Mouse (Mus musculus): ENCODE results near the gene Pum1. TPM values are rescaled to one million over a fixed set of nuclear protein-coding genes. Genes with fewer than 3 reads are reported as not detected.

Pum1 gene
- polyA plus RNA-seq, 1 experiment, result 28.2 TPM

DNA sequence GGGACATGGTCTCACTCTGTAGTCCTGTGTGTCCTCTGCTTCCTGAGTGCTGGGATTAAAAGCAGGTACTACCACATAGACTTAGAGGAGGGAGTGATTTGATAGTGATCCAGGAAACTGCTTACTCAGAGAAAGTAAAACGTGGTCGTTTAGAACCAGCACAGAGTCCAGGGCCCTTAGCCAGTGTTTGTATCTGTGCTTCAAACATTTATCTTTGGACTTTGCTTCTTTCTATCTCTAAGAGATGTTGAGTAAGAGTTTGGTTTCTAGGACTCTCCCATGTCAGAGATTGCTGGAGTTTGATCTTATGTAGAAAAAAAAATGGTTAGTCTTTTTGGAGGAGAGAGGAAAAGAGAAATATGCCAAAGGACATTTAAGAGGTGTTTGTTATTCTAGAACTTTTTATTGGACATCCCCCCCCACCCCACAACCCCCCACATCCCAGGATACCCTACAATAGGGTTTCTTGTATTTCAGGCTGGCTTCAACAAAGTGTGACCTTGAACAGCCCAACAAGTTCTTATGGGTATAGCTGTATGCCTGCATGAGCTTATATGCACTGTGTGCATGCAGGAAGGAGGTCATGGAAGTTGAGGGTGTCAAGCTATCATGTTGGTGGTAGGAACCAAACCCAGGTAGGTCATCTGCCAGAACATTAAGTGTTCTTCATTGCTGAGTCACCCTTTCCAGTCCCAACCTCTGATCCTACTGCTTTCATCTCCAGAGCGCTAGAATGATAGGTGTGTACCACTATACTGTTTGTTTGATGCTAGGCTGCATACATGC, 43.3 kb downstream of the Pum1 start:
- Histone ChIP-seq H3K4me3 (no peak overlapping the region), H3K36me3 (ENCODE audit: control insufficient read depth, insufficient read depth) (peaks cover 14% of the 10 kb centered on the region), H3K27me3 (ENCODE audit: control insufficient read depth, insufficient read depth, insufficient read length) (no peaks in the 10 kb centered on the region), H3K4me2 (ENCODE audit: low read depth) (no peak overlapping the region), H3K79me2 (ENCODE audit: control insufficient read depth, insufficient read depth) (peaks cover 100% of the 10 kb centered on the region), H3ac (ENCODE audit: control insufficient read depth, insufficient read length) (no peak overlapping the region)
- TF ChIP-seq USF1 (IDR thresholded peaks at IDR 0.05; ENCODE audit: low read depth), result no peak

DNA sequence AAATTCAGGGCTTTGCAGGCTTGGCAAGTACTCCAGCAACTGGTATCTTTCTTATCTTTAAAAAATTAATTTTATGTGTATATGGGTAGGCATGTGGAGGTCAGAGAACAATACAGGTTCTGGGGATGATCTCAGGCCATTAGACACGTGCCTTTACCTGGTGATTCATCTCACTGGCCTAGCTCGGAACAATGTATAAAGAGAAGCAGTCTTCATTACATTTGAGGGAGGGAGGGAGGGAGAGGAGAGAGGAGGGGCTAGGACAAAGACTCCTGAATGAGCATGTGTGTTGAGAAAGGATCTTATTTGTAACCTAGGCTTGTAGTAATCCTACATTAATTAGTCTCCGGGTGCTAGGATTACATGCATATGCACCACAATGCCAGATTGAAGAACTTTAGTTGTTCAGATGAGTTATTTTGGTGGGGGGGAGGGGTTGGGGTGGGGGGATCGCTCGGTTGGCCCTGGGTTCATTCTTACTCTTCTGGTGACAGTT, 48.3 kb downstream of the Pum1 start:
- Histone ChIP-seq H3K79me2 (ENCODE audit: control insufficient read depth, insufficient read depth) (peaks cover 100% of the 10 kb centered on the region), H3ac (ENCODE audit: control insufficient read depth, insufficient read length) (no peak overlapping the region), H3K4me2 (ENCODE audit: low read depth) (no peak overlapping the region), H3K4me3 (no peak overlapping the region), H3K36me3 (ENCODE audit: control insufficient read depth, insufficient read depth) (peaks cover 15% of the 10 kb centered on the region), H3K27me3 (ENCODE audit: control insufficient read depth, insufficient read depth, insufficient read length) (no peaks in the 10 kb centered on the region)
- no peak for TF ChIP-seq CEBPB (IDR thresholded peaks at IDR 0.05; ENCODE audit: insufficient read depth, poor library complexity, severe bottlenecking)
- TF ChIP-seq POLR2AphosphoS2 (IDR thresholded peaks at IDR 0.05; ENCODE audit: insufficient read length, low read depth), result no peak
- no peak for TF ChIP-seq TCF12 (IDR thresholded peaks at IDR 0.05; ENCODE audit: insufficient read depth, poor library complexity, severe bottlenecking)
- no peak for TF ChIP-seq MYOG (IDR thresholded peaks at IDR 0.05; ENCODE audit: control insufficient read depth in 1 of 3, insufficient read depth in 1 of 3, insufficient read length in 2 of 3, low read depth in 2 of 3)
- TF ChIP-seq TCF3 (IDR thresholded peaks at IDR 0.05; ENCODE audit: insufficient read length, low read depth), result no peak
- no peak for TF ChIP-seq REST (IDR thresholded peaks at IDR 0.05; ENCODE audit: insufficient read depth, insufficient read length)

DNA sequence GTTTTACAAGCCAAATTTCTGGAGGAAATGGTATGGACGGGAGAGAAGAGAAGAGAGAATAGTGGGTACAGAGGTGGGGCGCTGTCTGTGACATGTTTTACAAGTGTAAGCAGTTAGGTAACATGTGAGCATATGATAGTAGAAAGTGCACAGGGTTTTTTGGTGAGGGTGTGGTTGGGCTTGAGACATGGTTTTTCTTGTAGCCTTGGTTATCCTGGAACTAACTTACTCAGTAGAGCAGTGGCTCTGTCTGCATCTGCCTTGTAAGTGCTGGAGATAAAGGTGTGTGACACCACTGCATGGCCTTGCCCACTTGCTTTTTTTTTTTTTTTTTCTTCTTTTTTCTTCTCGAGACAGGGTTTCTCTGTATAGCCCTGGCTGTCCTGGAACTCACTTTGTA, 49.2 kb downstream of the Pum1 start:
- peaks cover 100% of the 10 kb centered on the region for H3K79me2 ChIP-seq (ENCODE audit: control insufficient read depth, insufficient read depth)
- no peak overlapping the region for H3ac ChIP-seq (ENCODE audit: control insufficient read depth, insufficient read length)
- H3K27me3 ChIP-seq (ENCODE audit: control insufficient read depth, insufficient read depth, insufficient read length), result no peaks in the 10 kb centered on the region
- H3K4me2 ChIP-seq (ENCODE audit: low read depth), result no peak overlapping the region
- H3K36me3 ChIP-seq (ENCODE audit: control insufficient read depth, insufficient read depth), result peaks cover 15% of the 10 kb centered on the region
- no peak overlapping the region for H3K4me3 ChIP-seq
- no peak for TF ChIP-seq SRF (IDR thresholded peaks at IDR 0.05; ENCODE audit: control insufficient read depth, insufficient read length, low read depth)
- no peak for TF ChIP-seq MYOG (IDR thresholded peaks at IDR 0.05; ENCODE audit: control insufficient read depth in 1 of 3, insufficient read depth in 1 of 3, insufficient read length in 2 of 3, low read depth in 2 of 3)
- TF ChIP-seq MAX (IDR thresholded peaks at IDR 0.05; ENCODE audit: low read depth), result no peak
- no peak for TF ChIP-seq TCF3 (IDR thresholded peaks at IDR 0.05; ENCODE audit: insufficient read length, low read depth)
- TF ChIP-seq USF1 (IDR thresholded peaks at IDR 0.05; ENCODE audit: low read depth), result no peak
- no peak for TF ChIP-seq POLR2A (IDR thresholded peaks at IDR 0.05; ENCODE audit: insufficient read length, low read depth)
- TF ChIP-seq POLR2AphosphoS2 (IDR thresholded peaks at IDR 0.05; ENCODE audit: insufficient read length, low read depth), result no peak
- TF ChIP-seq REST (IDR thresholded peaks at IDR 0.05; ENCODE audit: insufficient read depth, insufficient read length), result no peak
- TF ChIP-seq CEBPB (IDR thresholded peaks at IDR 0.05; ENCODE audit: insufficient read depth, poor library complexity, severe bottlenecking), result no peak
- TF ChIP-seq E2F4 (IDR thresholded peaks at IDR 0.05; ENCODE audit: insufficient read depth), result no peak
- no peak for TF ChIP-seq TCF12 (IDR thresholded peaks at IDR 0.05; ENCODE audit: insufficient read depth, poor library complexity, severe bottlenecking)
- no peak for TF ChIP-seq MYOD1 (IDR thresholded peaks at IDR 0.05; ENCODE audit: control insufficient read depth in 1 of 3, insufficient read length in 2 of 3, low read depth in 2 of 3)

DNA sequence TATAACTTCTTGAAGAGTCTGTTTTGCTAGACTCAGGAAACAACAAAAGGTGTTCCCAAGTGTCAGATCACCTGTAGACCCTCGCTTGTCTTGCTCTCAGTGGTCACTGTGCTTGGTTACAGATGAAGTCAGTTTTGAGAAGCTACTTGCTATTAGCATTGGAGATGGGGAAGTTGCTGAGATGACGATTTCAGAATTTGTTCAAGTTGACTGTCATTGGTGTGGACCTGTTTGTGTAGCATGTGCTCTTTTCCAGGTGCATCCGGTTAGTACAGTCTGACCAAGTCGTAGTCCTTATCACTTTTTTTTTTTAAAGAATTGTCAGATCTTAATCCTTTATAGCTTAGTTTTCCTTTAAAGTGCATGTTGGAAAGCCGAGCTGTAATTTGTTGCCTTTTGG, 50.3 kb downstream of the Pum1 start:
- no peak overlapping the region for H3K4me2 ChIP-seq (ENCODE audit: low read depth)
- TF ChIP-seq MYOD1 (IDR thresholded peaks at IDR 0.05; ENCODE audit: control insufficient read depth in 1 of 3, insufficient read length in 2 of 3, low read depth in 2 of 3), result no peak
- TF ChIP-seq CEBPB (IDR thresholded peaks at IDR 0.05; ENCODE audit: insufficient read depth, poor library complexity, severe bottlenecking), result no peak
- no peak for TF ChIP-seq E2F4 (IDR thresholded peaks at IDR 0.05; ENCODE audit: insufficient read depth)
- no peak for TF ChIP-seq REST (IDR thresholded peaks at IDR 0.05; ENCODE audit: insufficient read depth, insufficient read length)

DNA sequence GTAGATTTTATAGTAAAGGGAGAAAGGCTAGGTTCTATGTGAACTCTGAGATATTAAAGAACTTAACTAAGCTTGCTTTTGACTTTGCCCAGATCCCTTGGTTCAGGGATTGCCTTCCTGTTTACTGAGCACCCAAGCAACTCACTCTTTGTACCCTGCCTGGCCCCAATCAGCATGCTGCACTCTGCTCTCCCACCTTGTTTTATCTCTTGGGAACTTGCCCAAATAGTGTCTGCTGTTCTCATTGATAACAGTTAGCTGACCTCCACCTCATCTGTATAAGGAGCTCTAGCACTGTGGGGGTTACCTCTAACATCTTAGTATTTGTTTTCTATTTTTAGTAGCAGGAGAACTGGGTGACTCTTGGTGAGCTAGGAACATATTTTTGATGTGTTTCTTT, 52.0 kb downstream of the Pum1 start:
- H3K4me2 ChIP-seq (ENCODE audit: low read depth), result no peak overlapping the region
- no peak overlapping the region for H3K4me3 ChIP-seq

More for the DNA sequence above, 50.3 kb downstream of the Pum1 start:
- H3K36me3 ChIP-seq (ENCODE audit: control insufficient read depth, insufficient read depth), result peaks cover 9% of the 10 kb centered on the region
- no peak overlapping the region for H3K4me3 ChIP-seq
- no peak overlapping the region for H3ac ChIP-seq (ENCODE audit: control insufficient read depth, insufficient read length)
- H3K27me3 ChIP-seq (ENCODE audit: control insufficient read depth, insufficient read depth, insufficient read length), result no peaks in the 10 kb centered on the region
- H3K79me2 ChIP-seq (ENCODE audit: control insufficient read depth, insufficient read depth), result peaks cover 100% of the 10 kb centered on the region

More for the DNA sequence above, 52.0 kb downstream of the Pum1 start:
- H3ac ChIP-seq (ENCODE audit: control insufficient read depth, insufficient read length), result no peak overlapping the region
- no peaks in the 10 kb centered on the region for H3K27me3 ChIP-seq (ENCODE audit: control insufficient read depth, insufficient read depth, insufficient read length)
- peaks cover 100% of the 10 kb centered on the region for H3K79me2 ChIP-seq (ENCODE audit: control insufficient read depth, insufficient read depth)
- H3K36me3 ChIP-seq (ENCODE audit: control insufficient read depth, insufficient read depth), result peaks cover 10% of the 10 kb centered on the region
- no peak for TF ChIP-seq MYOD1 (IDR thresholded peaks at IDR 0.05; ENCODE audit: control insufficient read depth in 1 of 3, insufficient read length in 2 of 3, low read depth in 2 of 3)
- TF ChIP-seq MYOG (IDR thresholded peaks at IDR 0.05; ENCODE audit: control insufficient read depth in 1 of 3, insufficient read depth in 1 of 3, insufficient read length in 2 of 3, low read depth in 2 of 3), result no peak
- no peak for TF ChIP-seq E2F4 (IDR thresholded peaks at IDR 0.05; ENCODE audit: insufficient read depth)
- TF ChIP-seq POLR2A (IDR thresholded peaks at IDR 0.05; ENCODE audit: insufficient read length, low read depth), result no peak
- TF ChIP-seq TCF12 (IDR thresholded peaks at IDR 0.05; ENCODE audit: insufficient read depth, poor library complexity, severe bottlenecking), result no peak
- no peak for TF ChIP-seq USF1 (IDR thresholded peaks at IDR 0.05; ENCODE audit: low read depth)
- no peak for TF ChIP-seq REST (IDR thresholded peaks at IDR 0.05; ENCODE audit: insufficient read depth, insufficient read length)
- TF ChIP-seq CEBPB (IDR thresholded peaks at IDR 0.05; ENCODE audit: insufficient read depth, poor library complexity, severe bottlenecking), result no peak
- no peak for TF ChIP-seq POLR2AphosphoS2 (IDR thresholded peaks at IDR 0.05; ENCODE audit: insufficient read length, low read depth)
- TF ChIP-seq TCF3 (IDR thresholded peaks at IDR 0.05; ENCODE audit: insufficient read length, low read depth), result no peak
- TF ChIP-seq SRF (IDR thresholded peaks at IDR 0.05; ENCODE audit: control insufficient read depth, insufficient read length, low read depth), result no peak
- no peak for TF ChIP-seq MAX (IDR thresholded peaks at IDR 0.05; ENCODE audit: low read depth)
